Mouse (Mus musculus) myocyte (in vitro differentiated cells): ENCODE results near the gene Pla2g15. TPM values are rescaled to one million over a fixed set of nuclear protein-coding genes. Genes with fewer than 3 reads are reported as not detected.

ENCODE experiments used
- H3K27me3 ChIP-seq: one replicate; pipeline ENCODE4 v1.6.1; 2011; ENCODE audit not compliant: control insufficient read depth, insufficient read depth, insufficient read length
- H3K36me3 ChIP-seq: one replicate; pipeline ENCODE4 v1.6.1; 2011; ENCODE audit not compliant: control insufficient read depth, insufficient read depth
- H3K4me2 ChIP-seq: one replicate; pipeline ENCODE4 v1.6.1; 2011; ENCODE audit warnings: low read depth, control low read depth
- H3K4me3 ChIP-seq: one replicate; pipeline ENCODE4 v1.5.1; 2011; ENCODE audit warnings: mild to moderate bottlenecking, control low read depth, moderate library complexity
- H3K79me2 ChIP-seq: one replicate; pipeline ENCODE4 v1.6.1; 2011; ENCODE audit not compliant: control insufficient read depth, insufficient read depth
- H3ac ChIP-seq: one replicate; pipeline ENCODE4 v1.6.1; 2011; ENCODE audit not compliant: control insufficient read depth, insufficient read length
- CEBPB ChIP-seq: IDR thresholded peaks from 2 replicates; pipeline ENCODE4 v1.6.1; 2011; ENCODE audit warnings: mild to moderate bottlenecking, moderate library complexity; ENCODE audit not compliant: poor library complexity, insufficient read depth, severe bottlenecking
- E2F4 ChIP-seq: IDR thresholded peaks from one replicate; pipeline ENCODE4 v1.6.1; 2011; ENCODE audit warnings: mild to moderate bottlenecking, control low read depth, moderate library complexity; ENCODE audit not compliant: insufficient read depth
- MAX ChIP-seq: IDR thresholded peaks from one replicate; pipeline ENCODE4 v1.6.1; 2011; ENCODE audit warnings: low read depth, mild to moderate bottlenecking, control low read depth
- MYOD1 ChIP-seq, 3 experiments: IDR thresholded peaks; one replicate each; pipeline ENCODE4 v1.6.1; 2011; ENCODE audit warnings: control low read depth in 2 of 3, low read depth in 2 of 3, mild to moderate bottlenecking in 2 of 3, moderate library complexity in 1 of 3; ENCODE audit not compliant: insufficient read length in 2 of 3, control insufficient read depth in 1 of 3
- MYOG ChIP-seq, 3 experiments: IDR thresholded peaks; one replicate each; pipeline ENCODE4 v1.6.1; 2011; ENCODE audit warnings: control low read depth in 2 of 3, low read depth in 2 of 3, mild to moderate bottlenecking in 2 of 3; ENCODE audit not compliant: insufficient read length in 2 of 3, control insufficient read depth in 1 of 3, insufficient read depth in 1 of 3
- POLR2A ChIP-seq: IDR thresholded peaks from one replicate; pipeline ENCODE4 v1.6.1; 2011; ENCODE audit warnings: low read depth, mild to moderate bottlenecking, control low read depth, moderate library complexity; ENCODE audit not compliant: insufficient read length
- POLR2AphosphoS2 ChIP-seq: IDR thresholded peaks from one replicate; pipeline ENCODE4 v1.6.1; 2011; ENCODE audit warnings: low read depth, control low read depth; ENCODE audit not compliant: insufficient read length
- REST ChIP-seq: IDR thresholded peaks from one replicate; pipeline ENCODE4 v1.6.1; 2011; ENCODE audit warnings: mild to moderate bottlenecking, control low read depth, moderate library complexity; ENCODE audit not compliant: insufficient read depth, insufficient read length
- SRF ChIP-seq: IDR thresholded peaks from one replicate; pipeline ENCODE4 v1.6.1; 2011; ENCODE audit warnings: low read depth; ENCODE audit not compliant: control insufficient read depth, insufficient read length
- TCF12 ChIP-seq: IDR thresholded peaks from one replicate; pipeline ENCODE4 v1.6.1; 2011; ENCODE audit warnings: mild to moderate bottlenecking, control low read depth; ENCODE audit not compliant: poor library complexity, insufficient read depth, severe bottlenecking
- TCF3 ChIP-seq: IDR thresholded peaks from one replicate; pipeline ENCODE4 v1.6.1; 2011; ENCODE audit warnings: low read depth, control low read depth; ENCODE audit not compliant: insufficient read length
- USF1 ChIP-seq: IDR thresholded peaks from one replicate; pipeline ENCODE4 v1.6.1; 2011; ENCODE audit warnings: low read depth, mild to moderate bottlenecking, control low read depth, moderate library complexity
- polyA plus RNA-seq: library from polyadenylated mRNA; unstranded; fragments of >200 nt; fragmentation: generic; extraction: Trizol; gene quantifications from one replicate; pipeline ENCODE4 v1.2.1, GENCODE M21; 2012; ENCODE audit warnings: missing spikeins

The Pla2g15 gene
- polyA plus RNA-seq, 1 experiment = 9.6 TPM

- H3K79me2 ChIP-seq = peaks cover 13% of the 10 kb centered on the region
- H3K4me2 ChIP-seq = no peak overlapping the region
- no peak overlapping the region for H3K4me3 ChIP-seq
- TF ChIP-seq POLR2AphosphoS2 = no peak
- TF ChIP-seq POLR2A = no peak
- no peak for TF ChIP-seq MAX
- TF ChIP-seq TCF12 = no peak
- TF ChIP-seq REST = no peak
- TF ChIP-seq TCF3 = no peak
- no peak for TF ChIP-seq USF1
- no peak for TF ChIP-seq E2F4
- TF ChIP-seq MYOD1 (IDR thresholded peaks at IDR 0.05; ENCODE audit: control insufficient read depth in 1 of 3, insufficient read length in 2 of 3, low read depth in 2 of 3) = no peak
- no peak for TF ChIP-seq CEBPB
- TF ChIP-seq MYOG (IDR thresholded peaks at IDR 0.05; ENCODE audit: control insufficient read depth in 1 of 3, insufficient read depth in 1 of 3, insufficient read length in 2 of 3, low read depth in 2 of 3) = no peak
- no peak for TF ChIP-seq SRF
- H3ac ChIP-seq = no peak overlapping the region
- no peaks in the 10 kb centered on the region for H3K27me3 ChIP-seq
- peaks cover 56% of the 10 kb centered on the region for H3K36me3 ChIP-seq
Measured at GRCm38 (mm10) chr8:106108729-106109128, 41.5 kb upstream of the Pla2g15 start.

- Histone ChIP-seq H3K4me3 (no peak overlapping the region), H3K79me2 (peaks cover 1% of the 10 kb centered on the region), H3ac (no peak overlapping the region), H3K36me3 (peaks cover 36% of the 10 kb centered on the region), H3K4me2 (no peak overlapping the region), H3K27me3 (no peaks in the 10 kb centered on the region)
- TF ChIP-seq POLR2A = no peak
- TF ChIP-seq MAX = no peak
- TF ChIP-seq SRF = no peak
- no peak for TF ChIP-seq USF1
- TF ChIP-seq REST = no peak
- no peak for TF ChIP-seq POLR2AphosphoS2
- TF ChIP-seq CEBPB = no peak
- TF ChIP-seq TCF12 = no peak
- no peak for TF ChIP-seq MYOG (IDR thresholded peaks at IDR 0.05; ENCODE audit: control insufficient read depth in 1 of 3, insufficient read depth in 1 of 3, insufficient read length in 2 of 3, low read depth in 2 of 3)
- TF ChIP-seq TCF3 = no peak
- no peak for TF ChIP-seq MYOD1 (IDR thresholded peaks at IDR 0.05; ENCODE audit: control insufficient read depth in 1 of 3, insufficient read length in 2 of 3, low read depth in 2 of 3)
- TF ChIP-seq E2F4 = no peak
Measured at GRCm38 (mm10) chr8:106112041-106112440, 38.2 kb upstream of the Pla2g15 start.

- Histone ChIP-seq H3ac (no peak overlapping the region), H3K36me3 (peaks cover 35% of the 10 kb centered on the region), H3K27me3 (no peaks in the 10 kb centered on the region), H3K79me2 (no peaks in the 10 kb centered on the region), H3K4me3 (no peak overlapping the region), H3K4me2 (no peak overlapping the region)
- TF ChIP-seq MYOG (IDR thresholded peaks at IDR 0.05; ENCODE audit: control insufficient read depth in 1 of 3, insufficient read depth in 1 of 3, insufficient read length in 2 of 3, low read depth in 2 of 3) = peak; percentile 50 to 79 (median 61)
- TF ChIP-seq CEBPB = no peak
- TF ChIP-seq TCF3 = peak; percentile 66
- TF ChIP-seq MYOD1 (IDR thresholded peaks at IDR 0.05; ENCODE audit: control insufficient read depth in 1 of 3, insufficient read length in 2 of 3, low read depth in 2 of 3) = peak in 2 of 3 experiments; percentile 80 to 81
- TF ChIP-seq E2F4 = no peak
- no peak for TF ChIP-seq POLR2AphosphoS2
- peak; percentile 31 for TF ChIP-seq TCF12
- TF ChIP-seq MAX = no peak
- TF ChIP-seq USF1 = no peak
- TF ChIP-seq SRF = no peak
Measured at GRCm38 (mm10) chr8:106112514-106112913, 37.7 kb upstream of the Pla2g15 start.

- H3K27me3 ChIP-seq = no peaks in the 10 kb centered on the region
- H3K4me3 ChIP-seq = no peak overlapping the region
- peaks cover 22% of the 10 kb centered on the region for H3K36me3 ChIP-seq
- no peak overlapping the region for H3K4me2 ChIP-seq
- H3ac ChIP-seq = no peak overlapping the region
- no peak for TF ChIP-seq E2F4
- no peak for TF ChIP-seq TCF3
- no peak for TF ChIP-seq TCF12
- TF ChIP-seq CEBPB = no peak
- no peak for TF ChIP-seq MYOG (IDR thresholded peaks at IDR 0.05; ENCODE audit: control insufficient read depth in 1 of 3, insufficient read depth in 1 of 3, insufficient read length in 2 of 3, low read depth in 2 of 3)
- TF ChIP-seq MAX = no peak
- no peak for TF ChIP-seq USF1
- TF ChIP-seq POLR2A = no peak
- TF ChIP-seq MYOD1 (IDR thresholded peaks at IDR 0.05; ENCODE audit: control insufficient read depth in 1 of 3, insufficient read length in 2 of 3, low read depth in 2 of 3) = no peak
- no peak for TF ChIP-seq POLR2AphosphoS2
- TF ChIP-seq REST = no peak
- no peak for TF ChIP-seq SRF
- no peaks in the 10 kb centered on the region for H3K79me2 ChIP-seq
Measured at GRCm38 (mm10) chr8:106115897-106116296, 34.3 kb upstream of the Pla2g15 start.
